In the genomic region with DNA sequence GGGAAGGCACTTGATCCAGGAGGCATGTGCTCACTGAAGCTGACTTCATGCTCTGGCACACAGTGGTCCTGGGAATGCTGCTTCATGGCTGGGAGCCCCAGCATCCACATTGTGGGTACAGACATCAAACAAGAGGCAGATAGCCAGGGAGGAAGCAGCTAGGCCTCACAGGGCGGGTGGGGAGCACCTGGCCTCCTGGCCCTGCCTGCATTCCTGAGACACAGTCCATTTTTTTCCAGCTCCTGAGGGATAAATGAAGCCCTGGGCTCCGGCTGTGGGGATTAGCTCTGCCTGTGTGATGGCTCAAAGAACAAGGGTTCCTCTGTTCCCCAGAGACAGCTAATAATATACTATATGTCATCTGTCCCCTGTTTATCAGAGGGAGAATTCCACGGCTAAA, we compare ENCODE assay signal across 21 mouse cellular contexts. TPM values are rescaled to one million over a fixed set of nuclear protein-coding genes. Genes with fewer than 3 reads are reported as not detected.
A peak's percentile ranks its signal among the peaks of the same experiment; 100 is the strongest.
DNase-seq lines count a peak whose midpoint lies in the region; ATAC-seq and TF ChIP-seq lines count a peak whose summit lies in the region.
"Had no signal": no experiment of that assay in that cellular context is flagged by ENCODE, and none has a peak within 500 bp of the region (broad histone marks: within the 10 kb centered on the region; RNA-seq: fewer than 3 reads in every experiment).

No protein-coding gene starts in this region.

- DNase-seq in cerebellum, postnatal 25 days: peak; percentile 14 to 16
- DNase-seq in cerebellum, adult 9-11 months: no peak
- no peak for DNase-seq in layer of hippocampus, adult 2 months (ENCODE audit: low spot score in 2 of 2)
- DNase-seq in layer of hippocampus, adult 9-10 months (ENCODE audit: low spot score): no peak
- DNase-seq in embryonic facial prominence, embryonic 14.5 days (ENCODE audit: low spot score): peak; percentile 65
- no peak for DNase-seq in left cerebral cortex, postnatal 14 days (ENCODE audit: low spot score in 2 of 2)
- no peak for DNase-seq in layer of hippocampus, postnatal 36 days
- DNase-seq: adrenal gland, postnatal 14 days; cerebellum, adult 9-10 months; gastrocnemius, postnatal 36 days; heart, postnatal 10 days; kidney, adult 2 months; kidney, postnatal 36 days; lung, postnatal 14 days had no signal

- no peak overlapping the region for H3K4me2 ChIP-seq in embryonic facial prominence, embryonic 14.5 days (ENCODE audit: low read depth, low read length)
- peak overlapping the region; percentile 8 for H3K4me2 ChIP-seq in myocyte (ENCODE audit: low read depth)
- H3K4me2 ChIP-seq: embryonic facial prominence, embryonic 13.5 days; forebrain, embryonic 12.5 days; hindbrain, embryonic 15.5 days had no signal

- ATAC-seq in embryonic facial prominence, embryonic 14.5 days (ENCODE audit: low read depth): peak; percentile 64

- no peak for TF ChIP-seq CTCF in layer of hippocampus, adult 2 months (conservative IDR thresholded peaks at IDR 0.05)

- no peaks in the 10 kb centered on the region for H3K27me3 ChIP-seq in embryonic facial prominence, embryonic 14.5 days (replicated peaks; ENCODE audit: control insufficient read depth, insufficient read depth, low read length)
- no peaks in the 10 kb centered on the region for H3K27me3 ChIP-seq in myocyte (ENCODE audit: control insufficient read depth, insufficient read depth, insufficient read length)
- H3K27me3 ChIP-seq: embryonic facial prominence, embryonic 13.5 days; forebrain, embryonic 12.5 days; hindbrain, embryonic 15.5 days had no signal

- no peaks in the 10 kb centered on the region for H3K79me2 ChIP-seq in myocyte (ENCODE audit: control insufficient read depth, insufficient read depth)

- H3K36me3 ChIP-seq in embryonic facial prominence, embryonic 14.5 days (ENCODE audit: control insufficient read depth, insufficient read depth, low read length): no peaks in the 10 kb centered on the region
- H3K36me3 ChIP-seq in myocyte (ENCODE audit: control insufficient read depth, insufficient read depth): no peaks in the 10 kb centered on the region
- H3K36me3 ChIP-seq: embryonic facial prominence, embryonic 13.5 days; forebrain, embryonic 12.5 days; heart, embryonic 10.5 days; hindbrain, embryonic 15.5 days had no signal

- H3K9me3 ChIP-seq in embryonic facial prominence, embryonic 14.5 days (ENCODE audit: control insufficient read depth, low read length): no peaks in the 10 kb centered on the region
- H3K9me3 ChIP-seq: embryonic facial prominence, embryonic 13.5 days; forebrain, embryonic 12.5 days; heart, embryonic 10.5 days; hindbrain, embryonic 15.5 days had no signal

- no peak for TF ChIP-seq POLR2A in myocyte (IDR thresholded peaks at IDR 0.05; ENCODE audit: insufficient read length, low read depth)

- intact Hi-C loops in left cerebral cortex, postnatal 14 days (cut with DNase I): no loop called here

- no peak overlapping the region for H3K9ac ChIP-seq in embryonic facial prominence, embryonic 14.5 days (ENCODE audit: low read depth, low read length)
- H3K9ac ChIP-seq: embryonic facial prominence, embryonic 13.5 days; forebrain, embryonic 12.5 days; hindbrain, embryonic 15.5 days had no signal

- H3K4me1 ChIP-seq in embryonic facial prominence, embryonic 14.5 days (ENCODE audit: control insufficient read depth, insufficient read depth, low read length): no peaks in the 10 kb centered on the region
- H3K4me1 ChIP-seq: embryonic facial prominence, embryonic 13.5 days had no signal

- H3K4me3 ChIP-seq in layer of hippocampus, adult 2 months: no peak overlapping the region
- H3K4me3 ChIP-seq in embryonic facial prominence, embryonic 14.5 days (ENCODE audit: low read depth, low read length): no peak overlapping the region
- no peak overlapping the region for H3K4me3 ChIP-seq in myocyte
- H3K4me3 ChIP-seq: embryonic facial prominence, embryonic 13.5 days; forebrain, embryonic 12.5 days; heart, embryonic 10.5 days; hindbrain, embryonic 15.5 days; megakaryocyte, embryonic 14.5 days had no signal

- no peak overlapping the region for H3ac ChIP-seq in myocyte (ENCODE audit: control insufficient read depth, insufficient read length)

- WGBS in embryonic facial prominence, embryonic 14.5 days: 33% methylated on average over 3 of the region's 3 CpGs

- peak overlapping the region; percentile 39; the same call in 1 of the 2 replicates for H3K27ac ChIP-seq in layer of hippocampus, adult 2 months
- H3K27ac ChIP-seq in embryonic facial prominence, embryonic 14.5 days (replicated peaks; ENCODE audit: low read depth, low read length): no peak overlapping the region; the same call in 1 of the 2 replicates
- H3K27ac ChIP-seq: embryonic facial prominence, embryonic 13.5 days; forebrain, embryonic 12.5 days; heart, embryonic 10.5 days; hindbrain, embryonic 15.5 days had no signal

TF ChIP-seq in myocyte, 11 proteins besides CTCF, POLR2A, EP300 and RAD21:
- TF ChIP-seq SRF (IDR thresholded peaks at IDR 0.05; ENCODE audit: control insufficient read depth, insufficient read length, low read depth): no peak
- no peak for TF ChIP-seq E2F4 (IDR thresholded peaks at IDR 0.05; ENCODE audit: insufficient read depth)
- TF ChIP-seq TCF12 (IDR thresholded peaks at IDR 0.05; ENCODE audit: insufficient read depth, poor library complexity, severe bottlenecking): peak; percentile 55
- TF ChIP-seq TCF3 (IDR thresholded peaks at IDR 0.05; ENCODE audit: insufficient read length, low read depth): no peak
- TF ChIP-seq USF1 (IDR thresholded peaks at IDR 0.05; ENCODE audit: low read depth): no peak
- TF ChIP-seq POLR2AphosphoS2 (IDR thresholded peaks at IDR 0.05; ENCODE audit: insufficient read length, low read depth): no peak
- TF ChIP-seq REST (IDR thresholded peaks at IDR 0.05; ENCODE audit: insufficient read depth, insufficient read length): no peak
- TF ChIP-seq MYOD1 (IDR thresholded peaks at IDR 0.05; ENCODE audit: control insufficient read depth in 1 of 3, insufficient read length in 2 of 3, low read depth in 2 of 3): peak in 2 of 3 experiments; percentile 75 to 93
- no peak for TF ChIP-seq CEBPB (IDR thresholded peaks at IDR 0.05; ENCODE audit: insufficient read depth, poor library complexity, severe bottlenecking)
- TF ChIP-seq MYOG (IDR thresholded peaks at IDR 0.05; ENCODE audit: control insufficient read depth in 1 of 3, insufficient read depth in 1 of 3, insufficient read length in 2 of 3, low read depth in 2 of 3): peak; percentile 34 to 94 (median 60)
- TF ChIP-seq MAX (IDR thresholded peaks at IDR 0.05; ENCODE audit: low read depth): no peak

RNA-seq across cellular contexts. Expression of a gene that starts 3.1 kb away (rescaled TPM):
- under 1 TPM; 0.67 to 0.91 TPM for total RNA-seq in layer of hippocampus, adult 2 months (2021)
- 368 and 488 TPM in 2 replicates for polyA plus RNA-seq in embryonic facial prominence, embryonic 14.5 days (2014; fragmentation: Nextera tagmentation; extraction: Ambion mirVana)
- polyA plus RNA-seq in myocyte (2012; fragmentation: generic; extraction: Trizol): 876 TPM
- total RNA-seq in left cerebral cortex, postnatal 14 days (2021): 1 to 10 TPM; 1.8 to 2.1 TPM
- under 1 TPM; 0.55 to 0.76 TPM for total RNA-seq in layer of hippocampus, postnatal 36 days (2021)
- polyA plus RNA-seq: spleen, adult 2 months had no signal

RNA-seq across cellular contexts. Expression of a gene that starts 22.6 kb away (rescaled TPM):
- total RNA-seq in layer of hippocampus, adult 2 months (2021): 10 to 100 TPM in 1 of 2 experiments, 1 to 10 TPM in 1; 9.4 to 10.6 TPM
- 13.4 and 14.9 TPM in 2 replicates for polyA plus RNA-seq in embryonic facial prominence, embryonic 14.5 days (2014; fragmentation: Nextera tagmentation; extraction: Ambion mirVana)
- polyA plus RNA-seq in myocyte (2012; fragmentation: generic; extraction: Trizol): 14.7 TPM
- total RNA-seq in left cerebral cortex, postnatal 14 days (2021): 1 to 10 TPM; 8.3 to 8.8 TPM
- total RNA-seq in layer of hippocampus, postnatal 36 days (2021): 1 to 10 TPM; 9.4 to 9.9 TPM

RNA-seq across cellular contexts. Expression of a gene that starts 22.6 kb away (rescaled TPM):
- 10 to 100 TPM; 27.7 to 29.3 TPM for total RNA-seq in layer of hippocampus, adult 2 months (2021)
- 30.4 and 31.9 TPM in 2 replicates for polyA plus RNA-seq in embryonic facial prominence, embryonic 14.5 days (2014; fragmentation: Nextera tagmentation; extraction: Ambion mirVana)
- polyA plus RNA-seq in myocyte (2012; fragmentation: generic; extraction: Trizol): 13.1 TPM
- 10 to 100 TPM; 21.7 to 24.0 TPM for total RNA-seq in left cerebral cortex, postnatal 14 days (2021)
- total RNA-seq in layer of hippocampus, postnatal 36 days (2021): 10 to 100 TPM; 24.1 to 30.7 TPM

RNA-seq across cellular contexts. Expression of a gene that starts 50.1 kb away (rescaled TPM):
- total RNA-seq in layer of hippocampus, adult 2 months (2021): under 1 TPM; 0.44 to 0.95 TPM
- polyA plus RNA-seq in embryonic facial prominence, embryonic 14.5 days (2014; fragmentation: Nextera tagmentation; extraction: Ambion mirVana): 1.2 and 1.6 TPM in 2 replicates
- polyA plus RNA-seq in myocyte (2012; fragmentation: generic; extraction: Trizol): 0.70 TPM
- under 1 TPM in 1 of 2 experiments, not detected in 1; 0.42 TPM for total RNA-seq in left cerebral cortex, postnatal 14 days (2021)
- total RNA-seq in layer of hippocampus, postnatal 36 days (2021): under 1 TPM; 0.42 to 0.56 TPM

Comparison
In these comparisons a context has a peak if more than half of its experiments do, and no peak if none do; other contexts are left out.
1. DNase-seq: peak in cerebellum, postnatal 25 days (2 of 2) and embryonic facial prominence, embryonic 14.5 days (single experiment); none in cerebellum, adult 9-11 months (single experiment), layer of hippocampus, adult 2 months (0 of 2), layer of hippocampus, adult 9-10 months (single experiment), left cerebral cortex, postnatal 14 days (0 of 2) and layer of hippocampus, postnatal 36 days (0 of 2).